Mouse (Mus musculus): Measurements from ENCODE around the gene Eif1ax. TPM values are rescaled to one million over a fixed set of nuclear protein-coding genes. Genes with fewer than 3 reads are reported as not detected.
"Not testable (repeated sequence)": the region's sequence is repeated elsewhere in the genome, so short reads cannot be mapped to it uniquely, and the experiment has no call there.

Eif1ax gene
- total RNA-seq (2021) = 10 to 100 TPM; 77.1 to 82.9 TPM

GRCm38 (mm10) chrX:159371831-159372752, at the start of gene Eif1ax:
Gene Eif1ax, plus strand, starts transcription at chrX:159372178.
- intact Hi-C loops (cut with DNase I) = loop anchor here (5.0 kb wide), 1 partner anchor 1395 kb away; the partner anchor contains the start of gene Rs1
- DNase-seq = peak; percentile 70 to 76

GRCm38 (mm10) chrX:159364506-159364905, 7.5 kb upstream of the Eif1ax start:
- no peak for DNase-seq
- intact Hi-C loops (cut with DNase I) = no loop called here

GRCm38 (mm10) chrX:159372753-159373144, 771 bp downstream of the Eif1ax start:
- intact Hi-C loops (cut with DNase I) = loop anchor here (5.0 kb wide), 1 partner anchor 1395 kb away; the partner anchor contains the start of gene Rs1
- no peak for DNase-seq

- intact Hi-C loops (cut with DNase I) = no loop called here
- DNase-seq = no peak
Observed at GRCm38 (mm10) chrX:159387105-159387504, 15.1 kb downstream of the Eif1ax start.

GRCm38 (mm10) chrX:159388953-159389352, 17.0 kb downstream of the Eif1ax start:
- intact Hi-C loops (cut with DNase I) = no loop called here
- no peak for DNase-seq

- intact Hi-C loops (cut with DNase I) = no loop called here
- no peak for DNase-seq
Observed at GRCm38 (mm10) chrX:159390347-159390962, 18.5 kb downstream of the Eif1ax start.

GRCm38 (mm10) chrX:159391239-159391638, 19.3 kb downstream of the Eif1ax start:
- DNase-seq = no peak
- intact Hi-C loops (cut with DNase I) = no loop called here

- intact Hi-C loops (cut with DNase I) = no loop called here
- DNase-seq = no peak
Observed at GRCm38 (mm10) chrX:159409253-159409652, 37.3 kb downstream of the Eif1ax start.

GRCm38 (mm10) chrX:159414130-159414828, 42.3 kb downstream of the Eif1ax start, which contains the start of gene Map7d2:
Gene Map7d2, plus strand, starts transcription at chrX:159414572.
- intact Hi-C loops (cut with DNase I) = no loop called here
- no peak for DNase-seq

GRCm38 (mm10) chrX:159414829-159415673, 43.1 kb downstream of the Eif1ax start:
- intact Hi-C loops (cut with DNase I) = no loop called here
- no peak for DNase-seq

- intact Hi-C loops (cut with DNase I); DNase-seq: not testable (repeated sequence)
Observed at GRCm38 (mm10) chrX:159430507-159430906, 58.5 kb downstream of the Eif1ax start.

Other genes with a start within 250 kb of the Eif1ax start
- gene Rps6ka3, start 161.9 kb upstream of the Eif1ax start, total RNA-seq (2021) = 10 to 100 TPM; 34.2 to 41.0 TPM
- gene Map7d2, start 42.4 kb downstream of the Eif1ax start, total RNA-seq (2021) = under 1 TPM; 0.44 to 0.81 TPM
- 1 to 10 TPM; 3.0 to 4.1 TPM for gene Bclaf3, start 154.5 kb downstream of the Eif1ax start, total RNA-seq (2021)